Mouse (Mus musculus) liver, embryonic 14.5 days (tissue): ENCODE results near the gene Capn9.

Source experiments
- CTCF ChIP-seq: IDR thresholded peaks from 2 replicates; pipeline ENCODE4 v1.5.1; 2016; ENCODE audit warnings: antibody characterized with exemption, low read depth, control low read depth
- EP300 ChIP-seq: IDR thresholded peaks from 2 replicates; pipeline ENCODE4 v1.6.1; 2016; ENCODE audit warnings: antibody characterized with exemption, low read depth

- TF ChIP-seq CTCF: no peak
- no peak for TF ChIP-seq EP300
Observed at GRCm38 (mm10) chr8:124547269-124547668, 28.6 kb upstream of the Capn9 start.
